Mouse (Mus musculus) MEL (cell line): ENCODE measurements around the gene Slc8a1. TPM values are rescaled to one million over a fixed set of nuclear protein-coding genes. Genes with fewer than 3 reads are reported as not detected.

ENCODE experiments used
- DNase-seq: peaks from one replicate; pipeline ENCODE4 v3.0.0; 2011; ENCODE audit warnings: low read depth, low spot score
- H3K27ac ChIP-seq: 2 replicates; pipeline ENCODE4 v1.5.1; 2012; ENCODE audit warnings: low read depth, mild to moderate bottlenecking, control low read depth, low read length, moderate library complexity; ENCODE audit not compliant: control insufficient read depth
- H3K27me3 ChIP-seq, 2 experiments: fragments of 150-350 bp in 1 of 2; sonication (generic) in 1 of 2; 2 replicates each; pipeline ENCODE4 v1.6.1; 2012; ENCODE audit warnings: low read length in 2 of 2, mild to moderate bottlenecking in 2 of 2, improper control_type of control experiment in 1 of 2, moderate library complexity in 1 of 2; ENCODE audit not compliant: insufficient read depth in 2 of 2, control insufficient read depth in 1 of 2
- H3K36me3 ChIP-seq, 2 experiments: 2 replicates each; pipeline ENCODE4 v1.6.1; 2012 to 2014; ENCODE audit warnings: low read length in 2 of 2, improper control_type of control experiment in 1 of 2, inconsistent platforms in 1 of 2, mild to moderate bottlenecking in 1 of 2; ENCODE audit not compliant: insufficient read depth in 2 of 2, control insufficient read depth in 1 of 2
- H3K4me1 ChIP-seq, 2 experiments: fragments of 150-350 bp in 1 of 2; sonication (generic) in 1 of 2; 2 replicates each; pipeline ENCODE4 v1.6.1; 2012; ENCODE audit warnings: low read length in 2 of 2, improper control_type of control experiment in 1 of 2, mild to moderate bottlenecking in 1 of 2; ENCODE audit not compliant: insufficient read depth in 2 of 2, control insufficient read depth in 1 of 2
- H3K4me3 ChIP-seq, 2 experiments: fragments of 150-350 bp in 1 of 2; sonication (generic) in 1 of 2; 2 replicates each; pipeline ENCODE4 v1.5.1; 2012; ENCODE audit warnings: low read depth in 2 of 2, low read length in 2 of 2, mild to moderate bottlenecking in 2 of 2, moderate library complexity in 2 of 2, control low read depth in 1 of 2, improper control_type of control experiment in 1 of 2; ENCODE audit not compliant: control insufficient read depth in 1 of 2, insufficient read depth in 1 of 2
- H3K79me2 ChIP-seq: 2 replicates; pipeline ENCODE4 v1.6.1; 2012; ENCODE audit warnings: mild to moderate bottlenecking, low read length, moderate library complexity; ENCODE audit not compliant: control insufficient read depth, poor library complexity, insufficient read depth
- H3K9ac ChIP-seq: 2 replicates; pipeline ENCODE4 v1.6.1; 2012; ENCODE audit warnings: low read depth, mild to moderate bottlenecking, control low read depth, low read length, moderate library complexity; ENCODE audit not compliant: control insufficient read depth, poor library complexity, severe bottlenecking
- H3K9me3 ChIP-seq: fragments of 150-350 bp; sonication (generic); replicated peaks from 2 replicates; pipeline ENCODE4 v1.6.1; 2012; ENCODE audit warnings: mild to moderate bottlenecking, low read length, improper control_type of control experiment, moderate library complexity; ENCODE audit not compliant: insufficient read depth
- BHLHE40 ChIP-seq: IDR thresholded peaks from 2 replicates; pipeline ENCODE4 v1.6.1; 2012; ENCODE audit warnings: low read depth, mild to moderate bottlenecking, inconsistent platforms, low read length, improper control_type of control experiment, borderline replicate concordance
- CHD2 ChIP-seq: IDR thresholded peaks from 2 replicates; pipeline ENCODE4 v1.6.1; 2011; ENCODE audit warnings: low read length, improper control_type of control experiment
- E2F4 ChIP-seq: IDR thresholded peaks from 2 replicates; pipeline ENCODE4 v1.6.1; 2011; ENCODE audit warnings: low read depth, low read length, improper control_type of control experiment, borderline replicate concordance
- ELF1 ChIP-seq: IDR thresholded peaks from 2 replicates; pipeline ENCODE4 v1.6.1; 2014; ENCODE audit warnings: low read depth, mild to moderate bottlenecking, inconsistent platforms, low read length, improper control_type of control experiment, moderate library complexity
- ETS1 ChIP-seq: IDR thresholded peaks from 2 replicates; pipeline ENCODE4 v1.6.1; 2012; ENCODE audit warnings: low read depth, mild to moderate bottlenecking, inconsistent platforms, low read length, improper control_type of control experiment, moderate library complexity
- KAT2A ChIP-seq: conservative IDR thresholded peaks from 2 replicates; pipeline ENCODE4 v1.6.1; 2012; ENCODE audit warnings: low read depth, low read length, improper control_type of control experiment, inconsistent platforms
- MXI1 ChIP-seq: IDR thresholded peaks from 2 replicates; pipeline ENCODE4 v1.6.1; 2011; ENCODE audit warnings: mild to moderate bottlenecking, low read depth, low read length, improper control_type of control experiment
- MYB ChIP-seq: IDR thresholded peaks from 2 replicates; pipeline ENCODE4 v1.6.1; 2011; ENCODE audit warnings: mild to moderate bottlenecking, low read depth, low read length, improper control_type of control experiment
- MYC ChIP-seq: IDR thresholded peaks from 2 replicates; pipeline ENCODE4 v1.6.1; 2011; ENCODE audit warnings: low read depth, mild to moderate bottlenecking, low read length, improper control_type of control experiment, moderate library complexity
- NRF1 ChIP-seq: IDR thresholded peaks from 2 replicates; pipeline ENCODE4 v1.6.1; 2014; ENCODE audit warnings: low read depth, mild to moderate bottlenecking, inconsistent platforms, low read length, improper control_type of control experiment, moderate library complexity; ENCODE audit not compliant: poor library complexity, insufficient read depth, severe bottlenecking
- POLR2AphosphoS2 ChIP-seq: IDR thresholded peaks from 2 replicates; pipeline ENCODE4 v1.6.1; 2011; ENCODE audit warnings: low read length, improper control_type of control experiment
- SMC3 ChIP-seq: IDR thresholded peaks from 2 replicates; pipeline ENCODE4 v1.6.1; 2011; ENCODE audit warnings: low read depth, low read length, improper control_type of control experiment
- TAL1 ChIP-seq: IDR thresholded peaks from 2 replicates; pipeline ENCODE4 v1.6.1; 2012; ENCODE audit warnings: mild to moderate bottlenecking, inconsistent platforms, low read length, moderate library complexity, mixed read lengths
- UBTF ChIP-seq: IDR thresholded peaks from 2 replicates; pipeline ENCODE4 v1.6.1; 2012; ENCODE audit warnings: low read depth, mild to moderate bottlenecking, inconsistent platforms, low read length, improper control_type of control experiment, moderate library complexity, borderline replicate concordance; ENCODE audit not compliant: insufficient read depth
- USF1 ChIP-seq: IDR thresholded peaks from 2 replicates; pipeline ENCODE4 v1.6.1; 2014; ENCODE audit warnings: low read depth, mild to moderate bottlenecking, inconsistent platforms, low read length, improper control_type of control experiment, moderate library complexity
- ZC3H11A ChIP-seq: IDR thresholded peaks from 2 replicates; pipeline ENCODE4 v1.6.1; 2012; ENCODE audit warnings: low read depth, mild to moderate bottlenecking, inconsistent platforms, low read length, improper control_type of control experiment
- ZKSCAN1 ChIP-seq: IDR thresholded peaks from 2 replicates; pipeline ENCODE4 v1.6.1; 2012; ENCODE audit warnings: low read depth, mild to moderate bottlenecking, inconsistent platforms, low read length, improper control_type of control experiment, moderate library complexity
- ZMIZ1 ChIP-seq: IDR thresholded peaks from 2 replicates; pipeline ENCODE4 v1.6.1; 2012; ENCODE audit warnings: low read depth, mild to moderate bottlenecking, inconsistent platforms, low read length, improper control_type of control experiment, moderate library complexity
- ZNF384 ChIP-seq: IDR thresholded peaks from 2 replicates; pipeline ENCODE4 v1.6.1; 2012; ENCODE audit warnings: low read depth, mild to moderate bottlenecking, inconsistent platforms, low read length, improper control_type of control experiment
- polyA plus RNA-seq, 2 experiments: library from polyadenylated mRNA; stranded (reverse) in 1 of 2; unstranded in 1 of 2; fragments of >175 nt in 1 of 2; fragments of >200 nt in 1 of 2; gene quantifications; 2 replicates each; pipeline versions ENCODE4 v1.2.1 to v1.2.4; 2012; ENCODE audit warnings: low replicate concordance in 2 of 2, low read depth in 1 of 2; ENCODE audit not compliant: insufficient read length in 2 of 2, insufficient read depth in 1 of 2, missing spikeins in 1 of 2
- total RNA-seq: library from RNA; depleted of rRNA; stranded (reverse); fragments of 300-350 nt; gene quantifications from 2 replicates; pipeline ENCODE4 v1.2.3, GENCODE M21; 2012

The Slc8a1 gene
- total and polyA plus RNA-seq, 3 experiments = 0.86 to 1.0 TPM; not detected in 1

GRCm38 (mm10) chr17:81391478-81391877, 346.7 kb downstream of the Slc8a1 start:
- TF ChIP-seq KAT2A (no peak), USF1 (no peak), ZKSCAN1 (no peak), TAL1 (no peak), POLR2AphosphoS2 (no peak), ETS1 (no peak), BHLHE40 (no peak), NRF1 (no peak), ZC3H11A (no peak), MYB (no peak), ELF1 (no peak), CHD2 (no peak), MXI1 (no peak), ZMIZ1 (no peak), UBTF (no peak), MYC (no peak)
- Histone ChIP-seq H3K9ac (no peak overlapping the region), H3K4me3 (no peak overlapping the region), H3K36me3 (no peaks in the 10 kb centered on the region), H3K27me3 (no peaks in the 10 kb centered on the region), H3K4me1 (no peaks in the 10 kb centered on the region), H3K79me2 (no peaks in the 10 kb centered on the region), H3K9me3 (no peaks in the 10 kb centered on the region), H3K27ac (no peak overlapping the region)
- no peak for DNase-seq

- Histone ChIP-seq H3K4me3 (no peak overlapping the region), H3K4me1 (no peaks in the 10 kb centered on the region), H3K79me2 (no peaks in the 10 kb centered on the region), H3K9ac (no peak overlapping the region), H3K9me3 (no peaks in the 10 kb centered on the region), H3K36me3 (no peaks in the 10 kb centered on the region), H3K27me3 (no peaks in the 10 kb centered on the region), H3K27ac (no peak overlapping the region)
- no peak for DNase-seq
- no peak for TF ChIP-seq TAL1
- TF ChIP-seq E2F4 = no peak
- TF ChIP-seq SMC3 = no peak
- TF ChIP-seq ZNF384 = no peak
These were observed 347.4 kb downstream of the Slc8a1 start for GRCm38 (mm10) chr17:81390790-81391189.
